Mouse (Mus musculus) CH12.LX (cell line): ENCODE measurements at regions not wholly inside any gene's neighbourhood (a gene's known extent, or its start where the extent isn't known, plus 50 kb on each side); places are given as distances from the start of the nearest gene placed in this dataset.

Source experiments
- CTCF ChIP-seq, 2 experiments: IDR thresholded peaks in 1 of 2; conservative IDR thresholded peaks in 1 of 2; 2 replicates each; pipeline ENCODE4 v1.5.1; 2011 to 2012; ENCODE audit warnings: low read depth in 2 of 2, low read length in 2 of 2, improper control_type of control experiment in 1 of 2, inconsistent platforms in 1 of 2, mild to moderate bottlenecking in 1 of 2, moderate library complexity in 1 of 2
- POLR2A ChIP-seq: IDR thresholded peaks from 2 replicates; pipeline ENCODE4 v1.6.1; 2011; ENCODE audit warnings: low read depth, mild to moderate bottlenecking, improper control_type of control experiment, low read length

DNA sequence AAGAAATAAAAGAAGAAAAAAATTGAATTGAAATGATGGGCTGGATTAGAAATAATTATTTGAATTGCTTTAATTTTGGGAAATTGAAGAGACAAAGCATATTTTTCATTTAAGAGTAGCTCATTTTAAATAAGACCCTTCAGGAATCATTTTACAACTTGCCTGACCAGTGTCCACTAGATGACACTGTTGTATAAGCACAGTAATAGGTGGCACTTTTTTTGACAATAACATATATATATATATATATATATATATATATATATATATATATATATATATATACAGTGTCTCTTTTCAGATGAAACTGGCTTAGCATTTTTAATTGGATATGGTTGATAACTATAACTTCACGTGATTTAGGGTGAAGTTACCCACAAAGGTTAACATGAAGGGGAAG is 106.9 kb upstream of the Snx7 start:
- TF ChIP-seq CTCF (conservative IDR thresholded peaks at IDR 0.05 in 1 of 2, IDR thresholded peaks at IDR 0.05 in 1 of 2; ENCODE audit: low read depth in 2 of 2, low read length in 2 of 2) (no peak), POLR2A (no peak)
